Mouse (Mus musculus) liver, embryonic 11.5 days (tissue): ENCODE measurements at regions not wholly inside any gene's neighbourhood (a gene's known extent, or its start where the extent isn't known, plus 50 kb on each side); places are given as distances from the start of the nearest gene placed in this dataset.
"Not testable (repeated sequence)": the region's sequence is repeated elsewhere in the genome, so short reads cannot be mapped to it uniquely, and the experiment has no call there.

Source experiments
- ATAC-seq: fragments of 200-750 bp; cut with Nextera tagmentation; replicated peaks from 2 replicates; pipeline ENCODE4 v1.8.0; 2017; ENCODE audit warnings: moderate number of reproducible peaks, mild to moderate bottlenecking, moderate TSS enrichment, moderate library complexity; ENCODE audit not compliant: low FRiP score
- DNase-seq: peaks from one replicate; pipeline ENCODE4 v3.0.0-alpha.2; 2017; ENCODE audit warnings: low spot score
- H3K27ac ChIP-seq: fragments of 300-500 bp; sonication (generic); 2 replicates; pipeline ENCODE4 v1.5.1; 2014; ENCODE audit warnings: mild to moderate bottlenecking, low read depth, low read length, control low read depth
- H3K27me3 ChIP-seq: fragments of 300-500 bp; sonication (generic); replicated peaks from 2 replicates; pipeline ENCODE4 v1.6.1; 2014; ENCODE audit warnings: low read length, mixed read lengths; ENCODE audit not compliant: control insufficient read depth, insufficient read depth
- H3K36me3 ChIP-seq: fragments of 300-500 bp; sonication (generic); 2 replicates; pipeline ENCODE4 v1.6.1; 2014; ENCODE audit warnings: mild to moderate bottlenecking, low read length, moderate library complexity, mixed read lengths; ENCODE audit not compliant: control insufficient read depth, insufficient read depth
- H3K4me1 ChIP-seq: fragments of 300-500 bp; sonication (generic); replicated peaks from 2 replicates; pipeline ENCODE4 v1.6.1; 2014; ENCODE audit warnings: low read length, mixed read lengths; ENCODE audit not compliant: control insufficient read depth, insufficient read depth
- H3K4me2 ChIP-seq: fragments of 300-500 bp; sonication (generic); 2 replicates; pipeline ENCODE4 v1.6.1; 2014; ENCODE audit warnings: mild to moderate bottlenecking, control low read depth, moderate library complexity
- H3K4me3 ChIP-seq: fragments of 300-500 bp; sonication (generic); 2 replicates; pipeline ENCODE4 v1.5.1; 2014; ENCODE audit warnings: low read depth, low read length, control low read depth
- H3K9ac ChIP-seq: fragments of 300-500 bp; sonication (generic); 2 replicates; pipeline ENCODE4 v1.6.1; 2014; ENCODE audit warnings: low read depth, low read length, control low read depth
- H3K9me3 ChIP-seq: fragments of 300-500 bp; sonication (generic); 2 replicates; pipeline ENCODE4 v1.6.1; 2016; ENCODE audit warnings: low read length, inconsistent platforms, mixed read lengths; ENCODE audit not compliant: control insufficient read depth
- WGBS: fragments of 180-500 bp; shearing (Covaris S2); extraction: QIAGEN DNeasy Blood & Tissue Kit; methylation state at CpG from one replicate; pipeline ENCODE4 v1.1.7; 2014; 5-methylcytosine and 5-hydroxymethylcytosine counted together

DNA sequence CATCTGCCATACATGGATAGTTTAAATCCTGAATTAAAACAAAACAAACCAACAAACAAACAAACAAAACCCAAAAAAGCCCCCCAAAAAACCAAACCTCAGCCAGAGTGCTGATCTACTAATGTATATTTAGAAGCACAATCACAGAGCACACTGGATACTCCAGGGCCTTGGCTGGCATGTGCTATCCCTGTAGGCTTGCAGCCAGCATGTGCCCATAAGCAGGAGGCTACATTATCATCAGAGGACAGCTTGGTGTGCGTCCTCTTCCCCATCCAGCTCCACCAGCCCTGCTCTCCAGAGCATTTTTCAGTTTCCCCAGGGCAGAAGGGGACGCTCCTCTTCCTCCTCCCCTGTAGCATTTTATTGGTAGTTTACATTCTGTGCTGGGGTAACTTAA, 198.9 kb downstream of the Mterf1b start:
- no peak overlapping the region for H3K9ac ChIP-seq
- H3K27ac ChIP-seq = no peak overlapping the region
- no peak for ATAC-seq
- DNase-seq = no peak
- H3K36me3 ChIP-seq = no peaks in the 10 kb centered on the region
- no peak overlapping the region for H3K4me2 ChIP-seq
- 75% methylated on average over 2 of the region's 2 CpGs for whole genome bisulfite sequencing
- no peaks in the 10 kb centered on the region for H3K27me3 ChIP-seq
- no peak overlapping the region for H3K4me3 ChIP-seq
- no peaks in the 10 kb centered on the region for H3K4me1 ChIP-seq
- H3K9me3 ChIP-seq = no peaks in the 10 kb centered on the region

DNA sequence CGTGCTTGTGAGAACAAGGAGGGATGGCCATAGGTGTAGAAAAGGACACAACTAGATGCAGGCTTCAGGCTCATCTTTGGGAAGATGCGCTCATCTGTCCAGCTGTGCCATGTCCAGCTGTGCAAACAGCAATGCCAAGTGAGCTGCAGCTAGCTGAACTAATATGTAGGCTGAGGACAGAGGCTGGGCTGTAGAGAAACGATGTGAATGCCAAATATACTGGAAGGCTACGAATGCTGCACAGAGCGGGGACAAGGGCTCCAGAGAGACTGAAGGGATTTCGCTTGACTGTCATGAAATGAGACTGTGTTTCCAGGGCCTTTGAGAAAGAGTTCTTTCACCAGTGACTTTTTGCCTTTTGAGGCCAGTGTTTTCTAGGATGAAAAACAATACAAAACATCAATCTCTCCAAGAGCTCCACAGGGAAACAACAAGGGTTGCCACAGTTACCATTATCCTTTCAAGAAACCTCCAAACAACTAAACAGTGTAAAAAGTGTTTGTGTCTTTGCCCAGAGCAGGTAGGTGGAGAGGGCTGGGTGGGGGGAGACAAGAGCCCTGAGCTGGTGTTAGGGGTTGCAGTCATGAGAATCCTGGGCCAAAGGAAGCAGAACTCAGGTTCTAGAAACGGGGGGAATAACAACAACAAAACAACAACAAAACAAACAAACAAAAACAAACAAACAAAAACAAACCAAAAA, 202.3 kb downstream of the Mterf1b start:
- H3K27me3 ChIP-seq, H3K4me2 ChIP-seq, DNase-seq, H3K4me3 ChIP-seq, H3K27ac ChIP-seq, H3K4me1 ChIP-seq, H3K9ac ChIP-seq, ATAC-seq, H3K36me3 ChIP-seq, H3K9me3 ChIP-seq: not testable (repeated sequence)
- WGBS = 84% methylated on average over 5 of the region's 7 CpGs

DNA sequence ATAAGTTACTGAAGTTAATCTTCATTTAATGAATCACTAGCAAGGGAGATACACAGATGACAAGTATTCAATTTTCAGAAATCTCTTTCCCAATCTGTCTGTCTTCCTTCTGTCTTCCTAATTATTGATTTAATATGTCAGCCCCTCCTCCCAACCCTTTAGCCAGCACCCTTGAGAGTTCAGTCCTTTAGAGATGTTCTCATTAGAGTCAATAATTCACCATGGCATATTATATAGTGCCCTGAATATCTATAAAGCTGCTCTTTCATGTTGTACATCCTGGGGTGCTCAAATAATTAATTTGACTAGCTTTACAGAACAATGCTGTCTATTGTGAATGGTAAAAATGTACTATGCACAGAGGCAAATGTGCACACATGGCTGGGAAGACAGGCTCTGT, 205.9 kb downstream of the Mterf1b start:
- Histone ChIP-seq H3K36me3 (no peaks in the 10 kb centered on the region), H3K4me2 (no peak overlapping the region)
- ATAC-seq = no peak

DNA sequence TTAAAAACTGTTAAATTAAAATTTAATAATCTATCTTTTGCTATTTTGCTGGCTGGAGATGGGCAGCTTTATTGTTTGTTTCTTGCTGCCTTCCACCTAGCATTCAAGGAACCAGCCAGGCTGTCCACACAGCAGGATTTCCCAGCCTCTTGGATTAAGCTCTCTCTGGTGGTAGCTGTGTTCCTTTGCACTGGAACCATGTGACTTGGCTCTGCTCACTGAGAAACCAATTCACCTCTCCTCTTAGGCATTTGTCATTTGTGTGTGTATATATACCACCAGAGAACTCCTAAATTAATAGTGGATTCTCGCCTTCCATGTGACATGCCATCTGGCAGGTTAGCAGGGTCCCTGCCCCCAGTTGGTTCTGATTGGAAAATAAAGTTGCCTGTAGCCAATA, 225.6 kb downstream of the Mterf1b start:
- H3K4me2 ChIP-seq = no peak overlapping the region
- no peak for ATAC-seq

More for the DNA sequence above, 205.9 kb downstream of the Mterf1b start:
- H3K9me3 ChIP-seq = no peaks in the 10 kb centered on the region
- no peak overlapping the region for H3K9ac ChIP-seq
- H3K4me3 ChIP-seq = no peak overlapping the region
- no peaks in the 10 kb centered on the region for H3K4me1 ChIP-seq
- H3K27ac ChIP-seq = no peak overlapping the region
- DNase-seq = no peak
- no peaks in the 10 kb centered on the region for H3K27me3 ChIP-seq

More for the DNA sequence above, 225.6 kb downstream of the Mterf1b start:
- no peaks in the 10 kb centered on the region for H3K36me3 ChIP-seq
- no peak overlapping the region for H3K4me3 ChIP-seq
- H3K27ac ChIP-seq = no peak overlapping the region
- H3K27me3 ChIP-seq = no peaks in the 10 kb centered on the region
- no peak overlapping the region for H3K9ac ChIP-seq
- 83% methylated on average over 1 of the region's 1 CpGs for WGBS
- no peak for DNase-seq
- H3K9me3 ChIP-seq = no peaks in the 10 kb centered on the region
- no peaks in the 10 kb centered on the region for H3K4me1 ChIP-seq
